Mouse (Mus musculus) embryonic facial prominence, embryonic 10.5 days (tissue): ENCODE results near the gene Ccser1. TPM values are rescaled to one million over a fixed set of nuclear protein-coding genes. Genes with fewer than 3 reads are reported as not detected.

Experiments
- DNase-seq: peaks from one replicate; pipeline ENCODE4 v3.0.0-alpha.2; 2017; ENCODE audit warnings: low spot score
- H3K27ac ChIP-seq: fragments of 300-500 bp; sonication (generic); replicated peaks from 2 replicates; pipeline ENCODE4 v1.5.1; 2016; ENCODE audit warnings: mild to moderate bottlenecking
- H3K27me3 ChIP-seq: fragments of 300-500 bp; sonication (generic); replicated peaks from 2 replicates; pipeline ENCODE4 v1.6.1; 2016; ENCODE audit warnings: low read depth, mild to moderate bottlenecking; ENCODE audit not compliant: poor library complexity, severe bottlenecking
- H3K36me3 ChIP-seq: fragments of 300-500 bp; sonication (generic); replicated peaks from 2 replicates; pipeline ENCODE4 v1.6.1; 2016; ENCODE audit warnings: mild to moderate bottlenecking, moderate library complexity
- H3K4me1 ChIP-seq: fragments of 300-500 bp; sonication (generic); 2 replicates; pipeline ENCODE4 v1.6.1; 2016
- H3K4me3 ChIP-seq: fragments of 300-500 bp; sonication (generic); 2 replicates; pipeline ENCODE4 v1.5.1; 2016; ENCODE audit warnings: mild to moderate bottlenecking, moderate library complexity
- H3K9me3 ChIP-seq: fragments of 300-500 bp; sonication (generic); 2 replicates; pipeline ENCODE4 v1.6.1; 2016; ENCODE audit warnings: mild to moderate bottlenecking
- WGBS: fragments of 180-500 bp; shearing (Covaris S2); methylation state at CpG from one replicate; pipeline ENCODE4 v1.1.7; 2016; 5-methylcytosine and 5-hydroxymethylcytosine counted together
- polyA plus RNA-seq: library from polyadenylated mRNA; unstranded; fragments of >200 nt; fragmentation: Nextera tagmentation; extraction: Ambion mirVana; gene quantifications from 2 replicates; pipeline ENCODE4 v1.2.1, GENCODE M21; 2016

The Ccser1 gene
- polyA plus RNA-seq, 1 experiment from 2014 or later: 4.3 TPM

GRCm38 (mm10) chr6:61189029-61189428 lies 8.9 kb downstream of the Ccser1 start:
- Histone ChIP-seq H3K4me3 (no peak overlapping the region), H3K27me3 (no peaks in the 10 kb centered on the region), H3K36me3 (no peaks in the 10 kb centered on the region), H3K27ac (no peak overlapping the region), H3K9me3 (no peaks in the 10 kb centered on the region), H3K4me1 (peaks cover 31% of the 10 kb centered on the region)
- WGBS: 62% methylated on average over 2 of the region's 2 CpGs
- DNase-seq: no peak

- Histone ChIP-seq H3K27ac (no peak overlapping the region), H3K9me3 (no peaks in the 10 kb centered on the region), H3K27me3 (no peaks in the 10 kb centered on the region), H3K36me3 (no peaks in the 10 kb centered on the region), H3K4me3 (no peak overlapping the region), H3K4me1 (peaks cover 29% of the 10 kb centered on the region)
- DNase-seq: no peak
- 65% methylated on average over 13 of the region's 13 CpGs for WGBS
Measured at GRCm38 (mm10) chr6:61191597-61192386, 11.7 kb downstream of the Ccser1 start.

- Histone ChIP-seq H3K4me1 (0 out of 2 replicates have a peak, but pooled peaks cover 3% of the 10 kb centered on the region), H3K9me3 (no peaks in the 10 kb centered on the region), H3K36me3 (no peaks in the 10 kb centered on the region), H3K27me3 (no peaks in the 10 kb centered on the region), H3K4me3 (no peak overlapping the region), H3K27ac (no peak overlapping the region)
- WGBS: 48% methylated on average over 1 of the region's 1 CpGs
- no peak for DNase-seq
Measured at GRCm38 (mm10) chr6:61203344-61203743, 23.2 kb downstream of the Ccser1 start.

- 26% methylated on average over 1 of the region's 1 CpGs for WGBS
Measured at GRCm38 (mm10) chr6:61206042-61206441, 25.9 kb downstream of the Ccser1 start.

GRCm38 (mm10) chr6:61206619-61207018 lies 26.5 kb downstream of the Ccser1 start:
- no peaks in the 10 kb centered on the region for H3K9me3 ChIP-seq
- no peak overlapping the region for H3K4me3 ChIP-seq
- no peak for DNase-seq
- 83% methylated on average over 2 of the region's 2 CpGs for WGBS
- H3K36me3 ChIP-seq: no peaks in the 10 kb centered on the region
- no peak overlapping the region for H3K27ac ChIP-seq
- no peaks in the 10 kb centered on the region for H3K27me3 ChIP-seq
- H3K4me1 ChIP-seq: peaks cover 9% of the 10 kb centered on the region

More at GRCm38 (mm10) chr6:61206042-61206441, 25.9 kb downstream of the Ccser1 start:
- Histone ChIP-seq H3K27ac (no peak overlapping the region), H3K27me3 (no peaks in the 10 kb centered on the region), H3K36me3 (no peaks in the 10 kb centered on the region), H3K4me3 (no peak overlapping the region), H3K4me1 (peaks cover 9% of the 10 kb centered on the region), H3K9me3 (no peaks in the 10 kb centered on the region)
- DNase-seq: no peak

GRCm38 (mm10) chr6:61210061-61210737 lies 30.1 kb downstream of the Ccser1 start:
- 56% methylated on average over 4 of the region's 4 CpGs for WGBS
- Histone ChIP-seq H3K4me1 (peaks cover 9% of the 10 kb centered on the region), H3K36me3 (no peaks in the 10 kb centered on the region), H3K9me3 (no peaks in the 10 kb centered on the region), H3K27me3 (no peaks in the 10 kb centered on the region), H3K4me3 (no peak overlapping the region), H3K27ac (no peak overlapping the region; the same call in 1 of the 2 replicates)
- no peak for DNase-seq

- WGBS: 75% methylated on average over 8 of the region's 8 CpGs
- Histone ChIP-seq H3K27me3 (no peaks in the 10 kb centered on the region), H3K9me3 (no peaks in the 10 kb centered on the region), H3K27ac (no peak overlapping the region), H3K36me3 (no peaks in the 10 kb centered on the region), H3K4me3 (no peak overlapping the region), H3K4me1 (peaks cover 6% of the 10 kb centered on the region; the same call in 1 of the 2 replicates)
- no peak for DNase-seq
Measured at GRCm38 (mm10) chr6:61215705-61216104, 35.6 kb downstream of the Ccser1 start.

- H3K9me3 ChIP-seq: no peaks in the 10 kb centered on the region
- no peak for DNase-seq
- no peak overlapping the region for H3K27ac ChIP-seq
- WGBS: 80% methylated on average over 1 of the region's 1 CpGs
- H3K36me3 ChIP-seq: no peaks in the 10 kb centered on the region
- H3K4me1 ChIP-seq: peaks cover 6% of the 10 kb centered on the region; the same call in 1 of the 2 replicates
- no peak overlapping the region for H3K4me3 ChIP-seq
- H3K27me3 ChIP-seq: no peaks in the 10 kb centered on the region
Measured at GRCm38 (mm10) chr6:61216514-61216913, 36.4 kb downstream of the Ccser1 start.

- WGBS: 89% methylated on average over 2 of the region's 2 CpGs
- Histone ChIP-seq H3K9me3 (no peaks in the 10 kb centered on the region), H3K36me3 (no peaks in the 10 kb centered on the region), H3K27me3 (no peaks in the 10 kb centered on the region), H3K4me3 (no peak overlapping the region), H3K27ac (no peak overlapping the region), H3K4me1 (peaks cover 6% of the 10 kb centered on the region; the same call in 1 of the 2 replicates)
- DNase-seq: no peak
Measured at GRCm38 (mm10) chr6:61217717-61218116, 37.6 kb downstream of the Ccser1 start.

GRCm38 (mm10) chr6:61223563-61223962 lies 43.4 kb downstream of the Ccser1 start:
- WGBS: 78% methylated on average over 2 of the region's 2 CpGs
- Histone ChIP-seq H3K9me3 (no peaks in the 10 kb centered on the region), H3K4me1 (no peaks in the 10 kb centered on the region), H3K27me3 (no peaks in the 10 kb centered on the region), H3K4me3 (no peak overlapping the region), H3K27ac (no peak overlapping the region), H3K36me3 (no peaks in the 10 kb centered on the region)
- no peak for DNase-seq

GRCm38 (mm10) chr6:61225302-61225701 lies 45.2 kb downstream of the Ccser1 start:
- Histone ChIP-seq H3K27me3 (no peaks in the 10 kb centered on the region), H3K36me3 (no peaks in the 10 kb centered on the region), H3K27ac (no peak overlapping the region), H3K4me3 (no peak overlapping the region), H3K4me1 (no peaks in the 10 kb centered on the region), H3K9me3 (no peaks in the 10 kb centered on the region)
- DNase-seq: no peak

- Histone ChIP-seq H3K27ac (no peak overlapping the region), H3K27me3 (no peaks in the 10 kb centered on the region), H3K4me3 (no peak overlapping the region), H3K36me3 (no peaks in the 10 kb centered on the region), H3K4me1 (peaks cover 17% of the 10 kb centered on the region), H3K9me3 (no peaks in the 10 kb centered on the region)
- 51% methylated on average over 5 of the region's 5 CpGs for WGBS
- DNase-seq: no peak
Measured at GRCm38 (mm10) chr6:61230058-61230718, 50.1 kb downstream of the Ccser1 start.
